Mouse (Mus musculus) erythroblast, embryonic 14.5 days (primary cell): ENCODE results near the gene Nr2f2.

Experiments used
- GATA1 ChIP-seq: IDR thresholded peaks from 2 replicates; pipeline ENCODE4 v1.6.1; 2012; ENCODE audit warnings: low read length, inconsistent platforms, mixed read lengths
- TAL1 ChIP-seq: IDR thresholded peaks from 3 replicates; pipeline ENCODE4 v1.6.1; 2012; ENCODE audit warnings: low read length, inconsistent platforms, mixed read lengths

DNA sequence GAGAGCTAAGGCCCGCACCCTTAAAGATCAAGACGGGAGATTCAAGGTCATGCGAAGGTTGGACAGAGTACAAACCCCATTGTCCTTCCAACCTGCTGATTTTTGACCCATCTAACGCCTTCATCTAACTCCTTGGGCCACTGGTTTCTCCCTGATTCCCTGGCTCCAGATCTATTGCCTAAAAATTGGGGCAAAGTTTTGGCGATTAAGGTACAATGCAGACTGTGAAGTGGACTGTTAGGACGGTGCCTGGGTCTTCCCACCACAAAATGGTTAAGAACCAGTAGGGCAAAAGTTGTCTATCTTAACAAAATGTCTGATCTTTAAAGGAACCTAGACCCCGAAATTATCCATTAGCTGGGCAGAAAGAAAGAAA lies 28.3 kb downstream of the Nr2f2 start:
- TF ChIP-seq TAL1, result no peak
- TF ChIP-seq GATA1, result no peak
